Mouse (Mus musculus) adrenal gland, adult 18-20 months (tissue): Measurements from ENCODE around the gene Myo9b. TPM values are rescaled to one million over a fixed set of nuclear protein-coding genes. Genes with fewer than 3 reads are reported as not detected.
"Not testable (repeated sequence)": the region's sequence is repeated elsewhere in the genome, so short reads cannot be mapped to it uniquely, and the experiment has no call there.

Source experiments
- DNase-seq, 2 experiments: peaks; one replicate each; pipeline ENCODE4 v3.0.0; 2021 to 2022; ENCODE audit warnings: low spot score in 2 of 2
- long read RNA-seq, 2 experiments: library from polyadenylated mRNA; stranded (forward); transcript quantifications; one replicate each; pipeline ENCODE4 v2.0.0; 2021
- total RNA-seq, 2 experiments: library from RNA; stranded (reverse); gene quantifications; 1 replicate in 1 of 2; 2 replicates in 1 of 2; pipeline ENCODE4 v1.2.3; 2021

The Myo9b gene
- 10 to 100 TPM; 32.3 to 33.9 TPM for total RNA-seq
- long read RNA-seq, experiment 1, partial matches to known transcripts, result 8 of 16 reads
- long read RNA-seq, experiment 1, other reads (novel, unspliced or antisense), result 8 of 16 reads
- long read RNA-seq, experiment 2, partial matches to known transcripts, result 13 of 18 reads
- long read RNA-seq, experiment 2, other reads (novel, unspliced or antisense), result 5 of 18 reads

GRCm38 (mm10) chr8:71272286-71273150 is at the start of gene Myo9b, which contains the start of gene Haus8:
Myo9b (plus strand) TSS chr8:71272714.
Haus8 (minus strand) TSS chr8:71272934.
- peak; percentile 96 for DNase-seq

GRCm38 (mm10) chr8:71224560-71224959 is 48.0 kb upstream of the Myo9b start:
- no peak for DNase-seq

DNA sequence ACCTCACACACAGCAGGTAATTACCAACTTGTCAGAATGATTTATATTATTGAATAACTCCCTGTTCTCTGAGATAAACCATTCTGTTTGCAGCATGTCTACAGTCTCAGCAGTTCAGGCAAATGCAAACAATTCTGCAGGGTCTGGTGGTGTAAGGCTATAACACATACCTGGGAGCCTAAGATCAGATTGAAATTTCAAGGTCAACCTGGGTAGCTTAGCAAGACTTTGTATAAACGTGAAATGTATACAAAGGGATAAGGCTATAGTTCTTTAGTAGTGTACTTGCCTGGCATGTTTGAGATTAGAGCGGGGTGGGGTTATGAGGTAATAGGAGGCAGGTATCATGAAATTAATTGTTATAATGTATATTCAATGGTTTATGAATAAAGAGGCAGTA is 29.8 kb upstream of the Myo9b start:
- no peak for DNase-seq

GRCm38 (mm10) chr8:71248203-71248602 is 24.3 kb upstream of the Myo9b start:
- DNase-seq, result no peak

- no peak for DNase-seq
Observed at GRCm38 (mm10) chr8:71256545-71257232, 15.8 kb upstream of the Myo9b start.

DNA sequence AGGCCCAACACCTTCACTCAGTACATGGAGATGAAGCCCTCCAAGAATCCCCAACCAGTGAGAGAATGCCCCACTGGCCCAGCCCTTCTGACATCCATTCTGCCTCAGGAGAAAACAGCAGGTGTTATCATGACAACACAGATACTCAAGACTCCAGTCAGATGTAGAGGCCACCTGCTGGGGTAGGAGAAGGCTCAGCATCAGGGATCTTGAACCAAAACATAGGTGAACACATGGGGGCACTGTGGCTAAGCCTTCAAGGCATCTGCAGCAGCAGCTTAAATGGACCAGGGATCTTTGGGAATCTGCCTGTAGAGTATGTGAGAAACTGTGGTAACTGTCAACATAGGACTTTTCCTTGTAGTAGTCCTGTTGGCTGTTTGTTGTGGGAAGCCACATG is 11.3 kb upstream of the Myo9b start:
- DNase-seq, result no peak

- no peak for DNase-seq
Observed at GRCm38 (mm10) chr8:71267690-71268089, 4.8 kb upstream of the Myo9b start.

DNA sequence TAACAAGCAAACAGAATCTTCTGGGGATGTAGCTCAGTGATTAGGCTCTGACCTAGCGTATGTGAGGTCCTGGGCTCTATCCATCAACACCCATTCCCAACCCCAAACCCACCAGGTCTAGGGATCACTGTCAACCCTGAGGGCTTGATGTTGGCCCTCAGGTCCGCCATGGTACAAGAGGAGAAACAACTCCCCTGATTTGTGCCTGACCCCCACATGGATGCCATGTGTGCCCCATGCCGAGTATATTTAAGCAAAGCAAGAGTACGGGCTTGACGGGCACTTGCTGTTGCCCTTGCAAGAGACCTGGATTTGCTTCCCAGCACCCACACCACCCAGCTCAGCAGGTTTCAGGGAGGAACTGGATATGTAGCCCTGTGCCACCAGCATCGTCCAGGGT is 4.2 kb upstream of the Myo9b start:
- peak in 1 of 2 experiments; percentile 9 for DNase-seq

- DNase-seq, result no peak
Observed at GRCm38 (mm10) chr8:71271630-71272029, 884 bp upstream of the Myo9b start.

GRCm38 (mm10) chr8:71273151-71273510 is 617 bp downstream of the Myo9b start:
- peak; percentile 49 to 62 for DNase-seq

DNA sequence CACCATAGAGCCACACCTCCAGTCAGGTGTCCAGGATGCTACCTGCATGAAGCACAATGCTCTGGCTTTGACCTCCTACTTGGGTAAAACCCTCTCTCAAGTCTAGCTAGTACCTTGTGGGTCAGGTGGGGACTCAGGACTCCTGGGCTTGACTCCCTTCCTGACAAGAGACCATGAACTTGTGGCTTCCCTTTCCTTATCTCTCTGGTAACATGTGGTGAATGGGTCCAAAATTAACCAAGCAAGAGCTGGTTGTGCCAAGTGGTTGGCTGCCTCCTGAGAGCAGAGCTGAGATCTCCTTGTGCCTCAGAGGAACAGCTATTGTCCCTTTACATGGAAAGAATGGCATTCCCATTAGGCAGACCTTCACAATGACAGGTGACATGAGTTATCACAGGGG is 2.0 kb downstream of the Myo9b start:
- DNase-seq, result no peak

DNA sequence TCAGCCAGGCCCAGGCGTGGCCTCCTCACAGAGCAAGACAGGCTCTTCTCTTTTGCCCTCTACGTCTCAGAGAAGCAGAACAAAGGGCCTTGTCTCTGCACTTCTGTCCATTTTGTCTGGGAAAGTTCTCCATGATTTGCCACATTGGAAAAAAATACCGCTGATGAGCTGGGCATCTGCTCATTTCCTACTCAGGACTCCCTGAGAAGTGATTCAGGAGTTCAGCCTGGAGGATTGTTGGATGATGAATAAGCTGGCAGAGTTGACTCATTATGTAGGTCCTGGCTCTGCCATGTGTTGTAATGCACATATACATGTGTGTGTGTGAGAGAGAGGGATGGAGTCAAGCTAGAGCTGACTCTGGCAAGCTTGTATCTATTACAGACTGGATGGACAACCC is 3.7 kb downstream of the Myo9b start:
- DNase-seq, result no peak

DNA sequence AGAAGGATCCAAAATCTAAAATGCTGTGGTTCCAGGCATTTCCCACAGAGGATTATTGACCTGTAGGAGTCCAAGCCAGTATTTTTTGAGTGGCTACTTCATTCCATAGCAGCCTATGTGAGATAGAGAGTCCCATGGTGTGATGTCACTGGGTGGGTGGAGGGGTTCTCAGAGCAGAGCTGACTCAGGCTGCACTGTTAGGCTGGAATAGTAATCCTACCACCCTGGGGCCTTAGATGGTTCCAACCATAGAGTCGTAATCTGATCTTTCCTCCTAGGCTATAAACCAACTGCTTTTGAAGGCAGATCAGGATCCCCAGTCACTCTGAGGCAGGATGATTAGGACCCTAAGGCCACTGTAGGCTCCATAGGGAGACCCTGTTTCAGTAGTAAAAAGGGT is 6.9 kb downstream of the Myo9b start:
- not testable (repeated sequence) for DNase-seq

GRCm38 (mm10) chr8:71281731-71282130 is 9.2 kb downstream of the Myo9b start:
- not testable (repeated sequence) for DNase-seq

DNA sequence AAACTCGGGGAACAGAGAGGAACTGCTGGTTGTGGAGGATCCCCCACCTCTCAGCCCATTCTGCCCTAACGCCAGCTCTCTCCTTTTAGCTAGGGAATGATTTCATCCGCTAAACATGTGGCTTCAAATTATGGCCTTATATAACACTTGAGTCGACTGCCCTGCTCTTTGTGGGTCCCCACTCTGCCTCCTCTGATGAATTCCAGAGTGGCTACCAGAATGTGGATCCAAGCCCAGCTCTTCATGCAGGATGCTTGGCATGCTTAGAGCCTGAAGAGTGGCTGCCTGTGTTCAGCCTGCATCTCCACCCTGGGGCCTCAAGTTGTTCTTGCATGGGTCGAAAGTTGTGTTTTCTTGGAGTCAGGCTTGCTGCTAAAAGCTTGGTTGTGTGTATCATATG is 10.1 kb downstream of the Myo9b start:
- no peak for DNase-seq

- not testable (repeated sequence) for DNase-seq
Observed at GRCm38 (mm10) chr8:71286223-71286622, 13.7 kb downstream of the Myo9b start.

DNA sequence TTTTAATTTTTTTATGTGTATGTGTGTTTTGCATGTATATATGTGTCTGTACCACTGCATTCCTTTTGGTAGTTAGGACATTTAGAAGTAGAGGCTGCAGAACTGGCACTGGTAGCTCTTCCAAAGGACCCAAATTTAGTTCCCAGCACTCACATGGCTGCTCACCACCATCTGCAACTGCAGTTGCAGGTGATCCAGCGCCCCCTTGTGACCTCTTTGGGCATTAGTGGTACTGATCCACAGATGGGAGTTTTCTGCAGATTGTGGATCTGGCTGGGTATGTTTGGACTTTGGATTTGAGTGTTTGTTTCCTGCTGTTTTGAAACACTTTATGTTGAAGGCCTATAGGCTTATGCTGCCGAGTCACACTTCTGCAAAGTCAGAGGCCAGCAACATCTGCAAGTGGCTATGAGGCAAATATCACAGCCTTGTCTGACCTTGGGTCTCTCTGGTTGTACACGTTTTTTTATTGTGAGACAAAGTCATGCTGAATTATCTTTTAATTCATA is 16.0 kb downstream of the Myo9b start:
- no peak for DNase-seq

DNA sequence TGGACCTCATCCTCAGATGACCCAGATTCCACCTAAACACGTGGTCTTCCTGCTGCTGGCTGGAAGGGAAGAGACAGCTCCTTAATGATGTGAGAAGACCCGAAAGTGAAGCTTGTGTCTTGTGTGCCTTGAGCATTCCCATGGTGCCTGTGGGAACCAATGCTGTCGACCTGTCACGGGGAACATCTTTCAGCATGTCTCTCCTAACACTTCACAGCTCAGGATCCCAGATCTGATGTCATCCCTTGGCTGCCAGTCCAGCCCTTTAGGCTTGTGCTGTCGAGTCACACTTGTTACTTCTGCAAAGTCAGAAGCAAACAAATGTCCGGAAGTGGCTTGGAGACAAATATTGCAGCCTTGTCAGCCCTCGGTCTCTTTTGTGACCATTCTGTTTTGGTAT is 16.6 kb downstream of the Myo9b start:
- no peak for DNase-seq

GRCm38 (mm10) chr8:71290211-71290610 is 17.7 kb downstream of the Myo9b start:
- no peak for DNase-seq

GRCm38 (mm10) chr8:71290911-71291310 is 18.4 kb downstream of the Myo9b start:
- DNase-seq, result no peak

- no peak for DNase-seq
Observed at GRCm38 (mm10) chr8:71291351-71291750, 18.8 kb downstream of the Myo9b start.

DNA sequence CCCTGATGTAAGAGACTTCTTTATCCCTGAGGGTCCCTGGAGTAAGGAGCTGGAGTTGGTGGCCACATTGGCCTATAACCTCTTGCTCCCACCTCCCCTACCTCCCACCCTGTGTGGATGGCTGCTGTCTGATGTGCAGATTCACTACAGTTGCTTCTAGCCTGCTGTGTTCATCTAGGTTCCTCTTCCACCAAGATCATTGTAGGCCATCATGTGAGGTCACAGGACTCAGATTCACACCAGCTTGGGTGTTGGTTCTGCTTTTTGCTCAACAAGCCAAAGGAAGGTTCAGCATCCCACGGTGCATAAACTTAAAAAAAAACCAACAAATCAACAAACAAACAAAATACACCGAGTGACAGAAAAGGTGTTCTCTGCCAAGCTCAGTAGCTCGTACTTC is 21.4 kb downstream of the Myo9b start:
- DNase-seq, result not testable (repeated sequence)
